Mouse (Mus musculus) c-Kit-positive CD71-negative TER-119-negative erythroid progenitor cells, embryonic 14.5 days (primary cell): ENCODE results near the gene Abca9.

Source experiments
- DNase-seq: peaks from one replicate; pipeline ENCODE4 v3.0.0-alpha.2; 2013; ENCODE audit warnings: low read depth

Abca9 gene

GRCm38 (mm10) chr11:110061032-110061431 lies 107.0 kb downstream of the Abca9 start:
- no peak for DNase-seq

GRCm38 (mm10) chr11:110060127-110060526 lies 107.9 kb downstream of the Abca9 start:
- DNase-seq, result no peak

GRCm38 (mm10) chr11:110053681-110054080 lies 114.3 kb downstream of the Abca9 start:
- DNase-seq, result no peak
